Mouse (Mus musculus) bone marrow macrophage, adult 2 months (primary cell): ENCODE measurements around the gene Rasl12.

ENCODE experiments used
- CTCF ChIP-seq: IDR thresholded peaks from 2 replicates; pipeline ENCODE4 v1.5.1; 2012; ENCODE audit warnings: low read depth, mild to moderate bottlenecking, low read length, moderate library complexity
- POLR2A ChIP-seq: IDR thresholded peaks from 2 replicates; pipeline ENCODE4 v1.6.1; 2012; ENCODE audit warnings: mild to moderate bottlenecking, low read depth, low read length, borderline replicate concordance

GRCm38 (mm10) chr9:65435211-65435610 lies 36.9 kb downstream of the Rasl12 start:
- TF ChIP-seq CTCF (no peak), POLR2A (no peak)
